Mouse (Mus musculus) lung, adult 2 months (tissue): Measurements from ENCODE around the gene E4f1. TPM values are rescaled to one million over a fixed set of nuclear protein-coding genes. Genes with fewer than 3 reads are reported as not detected.
"Not testable (repeated sequence)": the region's sequence is repeated elsewhere in the genome, so short reads cannot be mapped to it uniquely, and the experiment has no call there.

ENCODE experiments used
- DNase-seq: peaks from one replicate; pipeline ENCODE4 v3.0.0; 2022
- H3K4me1 ChIP-seq: fragments of 200-500 bp; 2 replicates; pipeline ENCODE4 v1.6.1; 2011; ENCODE audit warnings: low read length; ENCODE audit not compliant: control insufficient read depth, insufficient read depth
- H3K4me3 ChIP-seq: fragments of 200-500 bp; replicated peaks from 2 replicates; pipeline ENCODE3; 2011; ENCODE audit warnings: low read depth, mild to moderate bottlenecking, control low read depth, low read length; ENCODE audit errors: extremely low read depth
- CTCF ChIP-seq: fragments of 200-500 bp; IDR thresholded peaks from 2 replicates; pipeline ENCODE4 v1.5.1; 2011; ENCODE audit warnings: mild to moderate bottlenecking, low read length, control low read depth; ENCODE audit not compliant: insufficient read depth
- POLR2A ChIP-seq: fragments of 200-500 bp; IDR thresholded peaks from 2 replicates; pipeline ENCODE4 v1.6.1; 2011; ENCODE audit warnings: low read depth, mild to moderate bottlenecking, control low read depth, low read length, borderline replicate concordance; ENCODE audit errors: extremely low read depth
- WGBS: fragments of 180-500 bp; shearing (Covaris S2); methylation state at CpG from one replicate; pipeline ENCODE4 v1.1.7; 2018; 5-methylcytosine and 5-hydroxymethylcytosine counted together
- polyA plus RNA-seq: library from polyadenylated mRNA; depleted of rRNA; stranded (reverse); fragments of >200 nt; gene quantifications from 2 replicates; pipeline ENCODE4 v1.2.3, GENCODE M21; 2012

Gene E4f1
- polyA plus RNA-seq, 1 experiment: 90.1 TPM

DNA sequence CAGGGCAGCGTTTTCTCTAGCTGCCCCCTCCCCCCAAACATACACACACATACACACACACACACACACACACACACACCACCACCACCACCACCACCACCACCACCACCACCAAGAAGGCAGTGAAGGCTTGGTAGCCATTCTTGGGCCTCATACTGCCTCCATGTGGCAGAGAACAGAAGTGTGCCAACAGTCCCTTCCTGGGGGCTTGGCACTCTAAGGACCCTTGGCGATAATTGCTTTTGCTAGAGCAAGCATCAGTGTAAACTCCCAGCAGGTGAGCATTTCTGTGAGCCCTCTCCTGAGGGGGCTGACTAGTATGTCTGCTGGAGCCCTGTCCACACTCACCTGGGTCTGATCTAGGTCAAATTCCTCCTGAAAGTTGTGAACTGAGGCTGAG, 29.0 kb downstream of the E4f1 start:
- 49% methylated on average over 2 of the region's 2 CpGs for WGBS
- H3K4me1 ChIP-seq: no peaks in the 10 kb centered on the region
- no peak for DNase-seq
- no peak overlapping the region for H3K4me3 ChIP-seq
- no peak for TF ChIP-seq POLR2A
- TF ChIP-seq CTCF: peak; percentile 22; the same call in 1 of the 2 replicates

DNA sequence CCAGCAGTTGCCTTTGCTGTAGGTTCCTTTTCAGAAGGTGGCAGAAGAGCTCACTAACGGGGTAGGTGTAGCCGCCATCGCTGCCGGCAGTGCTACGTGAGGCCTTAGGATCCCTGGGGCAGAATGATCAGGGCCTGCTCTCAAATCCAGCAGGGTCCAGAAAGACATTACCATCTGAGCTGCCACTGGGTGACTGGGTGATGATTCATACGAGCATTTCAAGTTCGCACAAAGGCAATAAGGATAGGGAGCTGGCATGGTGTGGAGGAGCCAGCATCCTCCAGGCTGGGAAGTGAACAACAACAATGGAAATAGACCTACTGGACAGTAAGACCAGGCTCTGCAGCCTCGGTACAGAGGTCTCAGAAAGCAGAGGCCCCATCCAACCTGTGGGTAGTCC, 29.7 kb downstream of the E4f1 start:
- 88% methylated on average over 8 of the region's 8 CpGs for WGBS
- TF ChIP-seq POLR2A (no peak), CTCF (no peak)
- H3K4me3 ChIP-seq: no peak overlapping the region
- DNase-seq: no peak
- H3K4me1 ChIP-seq: no peaks in the 10 kb centered on the region

DNA sequence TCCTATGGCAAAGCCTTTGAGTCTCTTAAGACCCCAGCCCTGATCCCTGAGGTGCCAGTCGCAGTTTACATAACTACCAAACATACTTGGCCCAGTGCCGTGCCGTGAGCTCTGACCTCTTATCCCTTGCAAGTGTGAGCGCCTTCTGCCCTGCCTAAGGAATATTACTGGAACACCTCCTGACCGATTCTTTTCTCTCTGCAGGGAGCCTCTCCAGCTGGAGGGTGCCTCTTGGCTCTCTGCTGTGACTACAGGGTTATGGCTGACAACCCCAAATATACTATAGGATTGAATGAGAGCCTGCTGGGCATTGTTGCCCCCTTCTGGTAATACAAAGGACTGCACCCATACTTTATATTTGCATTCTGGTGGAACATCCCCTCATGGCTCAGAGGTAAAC, 33.1 kb downstream of the E4f1 start:
- WGBS: 68% methylated on average over 5 of the region's 5 CpGs
- Histone ChIP-seq H3K4me1 (no peaks in the 10 kb centered on the region), H3K4me3 (no peak overlapping the region)
- TF ChIP-seq POLR2A (no peak), CTCF (peak; percentile 20; the same call in 1 of the 2 replicates)
- peak; percentile 34 for DNase-seq

DNA sequence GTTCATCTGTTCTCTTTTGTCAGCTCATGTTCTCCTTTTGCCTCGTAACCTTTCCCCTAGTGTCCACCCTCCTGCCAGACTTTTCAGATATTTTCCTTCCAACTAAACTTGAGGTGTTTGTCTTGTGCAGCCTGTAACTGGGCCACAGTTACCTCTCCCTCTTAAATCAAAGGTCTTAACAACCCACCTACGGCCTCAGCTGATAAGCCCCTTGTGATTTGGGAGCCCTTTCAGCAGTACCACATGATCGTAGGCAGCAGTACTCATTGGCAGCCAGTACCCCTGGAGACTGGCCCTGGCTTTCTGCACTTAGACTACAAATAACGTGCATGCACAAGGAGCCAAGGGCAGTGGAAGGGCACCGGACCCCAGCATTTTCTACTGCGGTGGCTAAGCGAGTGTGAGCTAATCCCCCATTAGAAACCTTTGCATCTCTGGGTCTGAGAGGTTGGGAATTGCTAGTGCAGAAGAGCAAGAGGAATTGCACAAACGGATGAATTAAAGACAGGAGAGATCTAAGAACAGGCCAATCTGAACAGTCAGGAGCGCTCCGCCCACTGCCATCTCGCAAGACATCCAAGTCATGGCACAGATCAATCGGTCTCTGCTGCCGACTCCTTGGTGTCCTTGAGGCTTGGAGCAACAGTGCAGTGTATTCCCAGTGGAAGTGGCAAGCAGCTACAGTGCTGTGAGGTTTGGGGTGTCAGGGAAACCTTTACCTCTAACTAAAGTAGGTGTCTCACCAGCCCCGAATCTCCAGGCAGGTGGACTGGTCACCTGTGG, 40.7 kb downstream of the E4f1 start:
- no peak for DNase-seq
- 77% methylated on average over 14 of the region's 14 CpGs for WGBS
- no peak overlapping the region for H3K4me3 ChIP-seq
- TF ChIP-seq POLR2A (no peak), CTCF (no peak)
- peaks cover 5% of the 10 kb centered on the region for H3K4me1 ChIP-seq

DNA sequence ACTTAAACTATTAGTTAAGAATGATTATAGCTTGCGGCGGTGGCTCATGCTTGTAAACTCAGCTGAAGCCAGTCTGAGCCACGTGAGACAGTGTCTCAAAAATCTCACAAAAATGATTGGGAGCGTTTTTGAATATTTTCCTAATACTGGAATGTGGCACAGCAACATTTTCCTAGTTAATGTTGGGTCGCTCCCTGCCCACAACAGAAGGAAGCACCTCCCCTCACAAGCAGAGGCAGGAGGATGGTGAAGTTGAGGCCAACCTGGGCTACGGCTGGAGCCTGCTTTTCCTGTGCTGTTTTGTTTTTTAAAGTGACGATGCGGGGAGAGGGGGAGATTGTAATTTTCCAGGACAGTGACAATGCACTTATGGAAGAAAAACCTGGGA, 42.9 kb downstream of the E4f1 start:
- TF ChIP-seq CTCF (no peak), POLR2A (no peak)
- no peak for DNase-seq
- WGBS: 3% methylated on average over 8 of the region's 8 CpGs
- Histone ChIP-seq H3K4me3 (peak overlapping the region; percentile 90), H3K4me1 (peaks cover 5% of the 10 kb centered on the region)

DNA sequence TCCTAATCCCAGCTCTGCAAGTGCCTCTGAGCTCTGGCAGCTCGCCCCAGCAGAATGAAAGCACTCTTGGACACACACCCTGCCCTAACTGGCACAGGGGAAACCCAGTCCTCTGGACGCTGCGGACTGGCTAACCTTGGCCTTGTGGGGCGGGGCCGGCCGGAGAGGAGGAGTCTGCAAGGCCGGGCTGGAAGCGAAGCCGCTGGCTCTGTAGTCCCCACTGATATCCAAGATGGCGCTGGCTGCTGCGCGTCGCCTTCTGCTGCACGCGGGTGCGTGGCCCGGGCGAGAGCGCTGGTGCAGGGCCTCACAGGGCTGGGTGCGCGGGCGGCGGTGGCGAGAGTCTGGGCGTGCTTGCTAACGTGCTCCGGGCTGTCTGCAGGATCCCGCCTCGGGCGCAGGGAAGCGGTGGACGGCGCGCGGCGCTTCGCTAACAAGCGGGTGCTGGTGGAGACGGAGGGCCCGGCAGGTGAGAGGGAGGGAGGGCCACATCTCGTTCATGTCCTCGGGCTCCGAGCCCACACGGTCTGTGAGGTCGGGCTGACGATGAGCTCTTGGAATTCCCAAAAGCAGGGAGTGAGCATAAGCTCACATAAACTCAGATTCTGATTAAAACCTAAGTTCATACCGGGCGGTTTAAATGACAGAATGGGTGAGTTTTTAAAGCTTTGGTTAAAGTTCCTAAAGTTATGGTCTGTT, 43.5 kb downstream of the E4f1 start, which contains the start of gene Eci1:
TSS of gene Eci1 (plus strand) at position 171 of the 699 bp plus-strand sequence.
- TF ChIP-seq CTCF: no peak
- peak; percentile 85 for TF ChIP-seq POLR2A
- under 1% methylated on average over 48 of the region's 48 CpGs for WGBS
- Histone ChIP-seq H3K4me1 (peaks cover 5% of the 10 kb centered on the region), H3K4me3 (peak within 1 kb of the TSS; percentile 90)
- DNase-seq: peak; percentile 93

DNA sequence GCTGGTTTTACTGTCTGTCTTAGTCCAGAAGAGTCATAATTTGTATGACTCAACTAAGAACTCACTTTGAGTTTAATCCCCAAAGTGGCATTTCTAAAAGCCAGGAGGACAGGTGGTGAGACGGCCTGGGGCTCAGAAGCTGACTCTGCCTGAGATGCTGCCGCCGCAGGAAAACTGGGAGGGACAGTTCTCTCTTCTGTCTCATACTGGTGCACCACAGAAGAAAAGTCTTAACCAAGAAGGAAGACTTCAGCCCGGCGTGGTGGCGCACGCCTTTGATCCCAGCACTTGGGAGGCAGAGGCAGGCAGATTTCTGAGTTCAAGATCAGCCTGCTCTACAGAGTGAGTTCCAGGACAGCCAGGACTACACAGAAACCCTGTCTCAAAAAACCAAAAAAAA, 44.2 kb downstream of the E4f1 start:
- Histone ChIP-seq H3K4me3 (no peak overlapping the region), H3K4me1 (peaks cover 5% of the 10 kb centered on the region)
- whole genome bisulfite sequencing: 86% methylated on average over 7 of the region's 7 CpGs
- TF ChIP-seq POLR2A (no peak), CTCF (no peak)
- no peak for DNase-seq

DNA sequence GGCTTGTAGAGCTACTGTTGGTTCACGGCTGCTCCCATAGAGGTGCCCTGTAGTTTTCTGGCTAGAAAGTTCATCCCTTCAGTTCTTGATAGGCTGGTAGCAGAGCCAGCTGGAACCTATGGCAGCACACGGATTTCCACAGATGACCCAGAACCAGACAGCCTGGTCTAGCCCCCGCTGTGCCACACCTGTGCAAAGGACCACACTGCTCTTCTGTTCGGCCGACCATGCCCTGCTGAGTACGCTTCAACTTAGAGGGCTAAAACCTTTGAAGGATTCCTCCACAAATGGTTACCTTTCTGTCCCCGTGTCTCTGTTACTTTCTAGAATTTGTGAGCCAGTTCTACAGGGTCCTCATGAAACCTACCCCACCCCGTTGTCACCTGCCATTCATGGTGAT, 44.8 kb downstream of the E4f1 start:
- WGBS: 92% methylated on average over 6 of the region's 8 CpGs
- H3K4me1 ChIP-seq, DNase-seq, H3K4me3 ChIP-seq: not testable (repeated sequence)

DNA sequence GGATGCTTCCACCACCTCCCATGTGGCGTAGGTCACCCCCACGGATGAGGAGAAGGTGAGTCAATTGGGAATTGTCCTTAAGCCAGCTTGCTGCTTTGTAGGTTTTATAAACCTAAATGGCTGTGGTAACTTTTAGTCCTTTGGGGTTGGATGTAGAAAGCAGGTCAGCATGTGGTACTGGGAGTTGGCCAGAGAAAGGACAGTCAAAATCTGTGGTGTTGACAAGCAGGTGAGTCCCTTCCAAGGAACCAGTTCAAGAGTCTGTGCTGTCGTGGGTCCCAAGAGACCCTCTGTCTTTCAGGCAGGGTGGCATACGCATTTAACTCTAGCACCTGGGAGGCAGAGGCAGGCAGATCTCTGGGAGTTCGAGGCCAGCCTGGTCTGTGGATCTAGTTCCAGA, 45.6 kb downstream of the E4f1 start:
- TF ChIP-seq POLR2A (no peak), CTCF (no peak)
- no peak for DNase-seq
- 90% methylated on average over 5 of the region's 5 CpGs for WGBS

DNA sequence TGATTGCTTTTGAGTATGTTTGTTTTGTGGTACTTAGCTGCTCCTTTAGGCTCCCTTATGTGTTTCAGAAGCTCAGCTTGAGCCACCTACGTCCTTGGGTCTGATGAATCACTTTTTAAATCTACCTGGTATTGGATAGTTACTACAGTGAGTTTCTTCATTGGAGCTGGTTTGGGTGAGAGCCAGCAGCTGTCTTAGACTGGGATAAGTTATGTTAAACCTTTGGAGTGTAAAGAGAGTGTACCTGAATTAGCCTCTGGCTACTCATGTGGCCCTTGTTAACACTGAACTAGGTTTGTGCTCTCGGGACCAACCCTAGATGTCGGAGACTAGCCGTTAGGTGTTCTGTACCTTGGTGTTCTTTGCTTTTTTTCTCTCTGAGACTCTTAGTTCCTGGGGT, 47.0 kb downstream of the E4f1 start:
- Histone ChIP-seq H3K4me3 (no peak overlapping the region), H3K4me1 (peaks cover 5% of the 10 kb centered on the region)
- TF ChIP-seq POLR2A: no peak
- no peak for TF ChIP-seq CTCF
- no peak for DNase-seq
- 81% methylated on average over 4 of the region's 4 CpGs for WGBS

More for the DNA sequence above, 45.6 kb downstream of the E4f1 start:
- H3K4me3 ChIP-seq: no peak overlapping the region
- peaks cover 5% of the 10 kb centered on the region for H3K4me1 ChIP-seq
